Mouse (Mus musculus): ENCODE measurements around the gene Prr14l. TPM values are rescaled to one million over a fixed set of nuclear protein-coding genes. Genes with fewer than 3 reads are reported as not detected.
"Not testable (repeated sequence)": the region's sequence is repeated elsewhere in the genome, so short reads cannot be mapped to it uniquely, and the experiment has no call there.

Gene Prr14l
- polyA plus RNA-seq, 1 experiment from 2014 or later = 20.3 TPM

DNA sequence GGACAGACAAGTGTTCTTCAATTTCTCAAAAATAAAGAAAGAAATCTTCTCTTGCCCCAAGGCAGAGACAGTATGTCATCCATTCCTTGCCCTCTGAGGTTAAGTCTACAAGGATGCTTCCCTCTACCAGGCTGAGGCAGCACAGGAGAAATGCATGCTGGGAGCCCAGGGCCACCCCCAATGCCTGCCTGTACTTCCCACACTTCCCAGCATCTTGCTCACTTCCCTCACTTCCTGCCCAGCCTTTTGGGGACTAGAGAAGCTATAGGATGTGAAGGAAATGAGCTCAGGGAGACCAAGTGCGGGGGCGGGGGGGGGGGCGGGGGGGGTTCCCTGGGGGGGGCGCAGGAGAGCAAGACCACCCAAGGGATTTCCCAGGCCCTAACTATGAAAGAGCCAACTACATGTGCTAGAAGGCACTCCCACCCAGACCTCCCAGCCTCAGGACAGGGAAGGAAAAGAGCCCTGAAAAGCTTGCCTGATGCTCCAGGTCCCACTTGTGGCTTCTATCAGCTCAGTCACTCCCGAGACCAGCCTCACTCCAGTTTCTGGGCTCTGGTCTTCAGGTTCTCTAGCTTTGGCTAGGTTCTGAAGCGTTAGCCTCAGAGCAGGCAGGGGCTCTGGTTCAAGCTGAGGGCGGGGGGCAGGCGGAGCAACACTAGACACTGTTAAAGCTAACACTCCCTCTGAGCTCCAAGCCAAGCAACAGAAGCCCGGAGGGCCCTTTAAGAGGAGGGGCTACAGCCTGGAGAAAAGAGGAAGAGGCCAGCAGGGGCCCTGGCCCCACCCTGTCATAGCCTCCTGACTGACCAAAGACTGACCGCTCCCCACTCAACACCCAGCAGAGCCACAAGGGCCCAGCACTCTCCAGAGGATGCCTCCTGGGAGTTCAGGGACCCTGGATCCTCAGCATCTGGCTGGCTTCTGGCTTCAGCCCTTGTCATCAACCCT, 108.1 kb downstream of the Prr14l start:
- peak overlapping the region; percentile 81 for H3K27ac ChIP-seq
- H3K4me1 ChIP-seq = peaks cover 38% of the 10 kb centered on the region
- 11% methylated on average over 10 of the region's 10 CpGs for WGBS
- H3K36me3 ChIP-seq (replicated peaks) = no peaks in the 10 kb centered on the region
- H3K4me3 ChIP-seq = peak overlapping the region; percentile 43
- DNase-seq (ENCODE audit: extremely low spot score, low spot score) = peak; percentile 46
- H3K9me3 ChIP-seq = no peaks in the 10 kb centered on the region
- H3K27me3 ChIP-seq (ENCODE audit: poor library complexity, severe bottlenecking) = no peaks in the 10 kb centered on the region

DNA sequence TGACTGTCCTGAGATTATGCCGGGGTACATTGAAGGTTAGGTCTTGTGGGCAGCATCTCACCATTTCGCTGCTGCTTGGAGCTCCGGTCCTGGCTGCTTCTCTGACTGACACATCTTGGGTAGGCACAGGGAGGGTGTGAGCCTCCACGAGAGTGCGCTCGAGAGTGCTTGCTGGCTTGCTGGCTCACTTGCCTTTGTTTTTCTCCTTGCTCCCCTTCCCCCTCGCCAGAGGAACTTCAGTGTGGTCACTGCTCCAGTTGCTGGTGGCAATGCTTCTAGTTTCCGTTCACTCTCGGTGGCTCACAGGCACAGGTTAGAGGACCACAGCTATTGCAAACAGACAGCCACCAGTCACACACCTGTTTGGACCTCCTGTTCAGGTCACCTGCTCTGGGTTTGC, 111.9 kb downstream of the Prr14l start:
- H3K9me3 ChIP-seq = no peaks in the 10 kb centered on the region
- H3K4me1 ChIP-seq = peaks cover 35% of the 10 kb centered on the region
- H3K4me3 ChIP-seq = no peak overlapping the region
- H3K27me3 ChIP-seq (ENCODE audit: poor library complexity, severe bottlenecking) = no peaks in the 10 kb centered on the region
- DNase-seq (ENCODE audit: extremely low spot score, low spot score) = peak; percentile 25
- peak overlapping the region; percentile 66 for H3K27ac ChIP-seq
- H3K36me3 ChIP-seq (replicated peaks) = peaks cover 13% of the 10 kb centered on the region
- 44% methylated on average over 9 of the region's 9 CpGs for WGBS

DNA sequence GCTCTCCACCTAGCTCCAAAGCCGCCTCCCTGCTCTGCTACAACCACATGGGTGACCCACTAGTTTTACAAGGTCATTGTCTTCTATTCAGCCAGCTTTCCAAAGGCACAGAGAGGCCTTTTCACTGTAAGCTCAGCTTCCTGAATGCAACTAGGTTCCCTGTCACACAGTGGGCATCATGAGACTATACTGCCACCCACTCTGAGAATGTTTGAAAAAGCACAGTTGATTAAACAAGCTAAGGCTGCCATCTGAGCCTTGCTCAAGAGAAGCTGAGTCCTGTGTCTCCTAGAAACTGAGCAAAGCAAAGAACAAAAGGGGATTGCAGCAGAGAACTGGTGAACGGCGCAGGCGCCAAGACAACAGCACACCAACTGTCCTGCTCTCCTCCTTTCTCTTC, 112.7 kb downstream of the Prr14l start:
- H3K4me3 ChIP-seq; DNase-seq (ENCODE audit: extremely low spot score, low spot score); H3K27me3 ChIP-seq (ENCODE audit: poor library complexity, severe bottlenecking); H3K9me3 ChIP-seq: not testable (repeated sequence)
- Histone ChIP-seq H3K27ac (peak overlapping the region; percentile 66; the same call in 1 of the 2 replicates), H3K36me3 (replicated peaks) (peaks cover 21% of the 10 kb centered on the region), H3K4me1 (peaks cover 28% of the 10 kb centered on the region)
- WGBS = 80% methylated on average over 4 of the region's 4 CpGs

DNA sequence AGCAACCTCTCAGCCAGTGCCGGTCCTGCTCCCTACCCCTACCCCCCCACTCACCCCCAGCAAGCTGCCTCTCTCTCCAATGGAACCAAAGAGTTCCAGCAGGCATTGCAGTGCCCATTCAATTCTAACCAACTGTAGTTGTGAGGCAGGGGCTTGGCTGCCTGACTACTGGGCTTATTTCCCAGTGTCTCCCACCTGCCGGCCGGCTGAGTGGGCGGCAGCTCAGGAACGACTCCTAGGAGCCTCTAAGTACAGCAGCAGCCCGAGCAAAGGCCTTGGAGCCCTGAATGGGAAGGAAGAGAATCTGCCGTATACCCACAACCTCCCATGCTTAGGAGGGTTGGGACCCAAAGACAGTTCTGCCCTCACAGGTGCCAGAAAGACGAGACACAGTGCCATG, 113.2 kb downstream of the Prr14l start:
- DNase-seq (ENCODE audit: extremely low spot score, low spot score) = not testable (repeated sequence)

DNA sequence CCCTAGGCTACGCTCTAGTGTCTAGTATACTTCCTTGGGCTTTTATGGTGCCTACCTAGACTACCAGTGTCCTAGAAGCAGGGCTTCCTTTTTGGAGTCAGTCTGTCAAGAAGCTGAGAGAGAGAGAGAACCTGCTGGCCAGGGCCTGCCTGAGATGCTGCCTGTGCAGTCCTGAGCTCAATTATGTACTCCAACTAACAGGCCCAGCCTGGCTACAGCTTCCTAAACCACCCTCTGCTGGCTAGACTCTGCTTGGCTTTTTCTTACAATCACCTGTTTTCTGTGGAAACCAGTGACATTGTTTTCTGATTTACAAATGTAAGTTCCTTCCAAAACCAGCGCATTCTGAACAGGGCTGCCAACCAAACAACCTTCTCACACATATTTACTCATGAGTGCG, 113.9 kb downstream of the Prr14l start:
- Histone ChIP-seq H3K27me3 (ENCODE audit: poor library complexity, severe bottlenecking) (no peaks in the 10 kb centered on the region), H3K36me3 (replicated peaks) (peaks cover 30% of the 10 kb centered on the region)
- 93% methylated on average over 3 of the region's 3 CpGs for WGBS

More for the DNA sequence above, 113.2 kb downstream of the Prr14l start:
- not testable (repeated sequence) for H3K9me3 ChIP-seq; H3K27me3 ChIP-seq (ENCODE audit: poor library complexity, severe bottlenecking); H3K4me3 ChIP-seq
- Histone ChIP-seq H3K36me3 (replicated peaks) (peaks cover 23% of the 10 kb centered on the region), H3K27ac (0 out of 2 replicates have a peak overlapping the region, but pooled peaks have one; percentile 40), H3K4me1 (peaks cover 22% of the 10 kb centered on the region)
- 89% methylated on average over 8 of the region's 8 CpGs for WGBS

More for the DNA sequence above, 113.9 kb downstream of the Prr14l start:
- DNase-seq (ENCODE audit: extremely low spot score, low spot score) = no peak
- H3K9me3 ChIP-seq = no peaks in the 10 kb centered on the region
- 0 out of 2 replicates have a peak overlapping the region, but pooled peaks have one; percentile 11 for H3K27ac ChIP-seq
- H3K4me3 ChIP-seq = no peak overlapping the region
- peaks cover 18% of the 10 kb centered on the region for H3K4me1 ChIP-seq

Other genes starting within 250 kb of the Prr14l start
- gene Yes1, start 243.1 kb downstream of the Prr14l start, polyA plus RNA-seq (2016; fragmentation: Nextera tagmentation; extraction: Ambion mirVana) = 28.9 and 29.7 TPM in 2 replicates
- 76.8 and 78.3 TPM in 2 replicates for gene Pisd, start 68.6 kb downstream of the Prr14l start, polyA plus RNA-seq (2016; fragmentation: Nextera tagmentation; extraction: Ambion mirVana)
- gene Gm20671, start 27.1 kb downstream of the Prr14l start, polyA plus RNA-seq (2016; fragmentation: Nextera tagmentation; extraction: Ambion mirVana) = not detected in 2 replicates
- gene Depdc5, start 9.4 kb upstream of the Prr14l start, polyA plus RNA-seq (2016; fragmentation: Nextera tagmentation; extraction: Ambion mirVana) = 37.2 and 39.9 TPM in 2 replicates
- gene Ywhah, start 164.6 kb upstream of the Prr14l start, polyA plus RNA-seq (2016; fragmentation: Nextera tagmentation; extraction: Ambion mirVana) = 440 and 451 TPM in 2 replicates
- 0.04 TPM in 1 of 2 replicates, not detected in the other for gene Slc5a1, start 250.0 kb upstream of the Prr14l start, polyA plus RNA-seq (2016; fragmentation: Nextera tagmentation; extraction: Ambion mirVana)

Data from forebrain, embryonic 10.5 days (tissue).